Comparison of ENCODE assay signal across 15 mouse cellular contexts in the genomic region with DNA sequence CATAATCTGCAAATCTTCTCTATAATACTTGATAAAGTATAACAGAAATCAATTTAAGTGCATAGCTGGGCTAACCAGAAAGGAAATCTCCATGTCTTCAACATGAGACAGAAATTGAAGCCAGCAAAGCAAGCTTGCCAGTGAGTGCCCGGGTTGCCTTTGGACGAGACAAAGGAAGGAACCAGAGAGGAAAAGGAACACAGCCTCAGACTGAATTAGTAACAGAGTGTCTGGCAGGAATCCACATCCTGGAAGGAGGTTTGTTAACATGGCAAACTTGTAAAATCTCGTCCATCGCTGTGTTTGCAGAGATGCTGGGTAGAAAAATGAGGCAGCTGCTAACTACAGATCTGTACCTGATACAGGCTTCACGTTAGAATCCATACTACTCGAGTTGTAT.
DNase-seq lines count a peak whose midpoint lies in the region; ATAC-seq lines count a peak whose summit lies in the region.
"Had no signal": no experiment of that assay in that cellular context is flagged by ENCODE, and none has a peak within 500 bp of the region (broad histone marks: within the 10 kb centered on the region; RNA-seq: fewer than 3 reads in every experiment).

No protein-coding gene starts in this region.

- H3K27ac ChIP-seq in embryonic facial prominence, embryonic 13.5 days: peak overlapping the region; percentile 35; the same call in 1 of the 2 replicates
- no peak overlapping the region for H3K27ac ChIP-seq in embryonic facial prominence, embryonic 10.5 days (replicated peaks)
- H3K27ac ChIP-seq: embryonic facial prominence, embryonic 15.5 days; forebrain, embryonic 15.5 days; stomach, postnatal 0 days had no signal

- no peak for ATAC-seq in embryonic facial prominence, embryonic 13.5 days (ENCODE audit: insufficient number of reproducible peaks, insufficient read depth, low FRiP score, low TSS enrichment, low read depth)
- ATAC-seq: forebrain, embryonic 15.5 days; hindbrain, embryonic 16.5 days had no signal

- no peaks in the 10 kb centered on the region for H3K9me3 ChIP-seq in embryonic facial prominence, embryonic 13.5 days
- no peaks in the 10 kb centered on the region for H3K9me3 ChIP-seq in embryonic facial prominence, embryonic 10.5 days
- H3K9me3 ChIP-seq: embryonic facial prominence, embryonic 15.5 days; forebrain, embryonic 15.5 days had no signal

- H3K9ac ChIP-seq in embryonic facial prominence, embryonic 13.5 days: no peak overlapping the region
- H3K9ac ChIP-seq: embryonic facial prominence, embryonic 15.5 days; forebrain, embryonic 15.5 days had no signal

- peaks cover 8% of the 10 kb centered on the region; the same call in 1 of the 2 replicates for H3K4me1 ChIP-seq in embryonic facial prominence, embryonic 13.5 days
- no peaks in the 10 kb centered on the region for H3K4me1 ChIP-seq in embryonic facial prominence, embryonic 10.5 days
- H3K4me1 ChIP-seq: forebrain, embryonic 15.5 days had no signal

- 47% methylated on average over 6 of the region's 6 CpGs for WGBS in embryonic facial prominence, embryonic 13.5 days
- 74% methylated on average over 6 of the region's 6 CpGs for WGBS in embryonic facial prominence, embryonic 10.5 days

- H3K4me3 ChIP-seq in embryonic facial prominence, embryonic 13.5 days: no peak overlapping the region
- H3K4me3 ChIP-seq in embryonic facial prominence, embryonic 10.5 days: no peak overlapping the region
- H3K4me3 ChIP-seq: embryonic facial prominence, embryonic 15.5 days; forebrain, embryonic 15.5 days had no signal

- H3K4me2 ChIP-seq in embryonic facial prominence, embryonic 13.5 days: no peak overlapping the region
- H3K4me2 ChIP-seq: embryonic facial prominence, embryonic 15.5 days; forebrain, embryonic 15.5 days; liver, embryonic 11.5 days had no signal

- H3K36me3 ChIP-seq in embryonic facial prominence, embryonic 13.5 days: peaks cover 5% of the 10 kb centered on the region; the same call in 1 of the 2 replicates
- no peaks in the 10 kb centered on the region for H3K36me3 ChIP-seq in embryonic facial prominence, embryonic 10.5 days (replicated peaks)
- H3K36me3 ChIP-seq: forebrain, embryonic 15.5 days had no signal

- DNase-seq in embryonic facial prominence, embryonic 10.5 days (ENCODE audit: low spot score): no peak
- DNase-seq in kidney, postnatal 10 days: peak; percentile 39
- no peak for DNase-seq in kidney, adult 18-20 months
- peak; percentile 13 for DNase-seq in right cerebral cortex, adult 18-20 months
- no peak for DNase-seq in right cerebral cortex, postnatal 25 days
- DNase-seq in right cerebral cortex, postnatal 4 days: peak; percentile 16
- no peak for DNase-seq in retina, postnatal 1 day
- DNase-seq: B cell, adult 2 months; cerebellum, adult 8-10 months had no signal

- H3K27me3 ChIP-seq in embryonic facial prominence, embryonic 13.5 days: no peaks in the 10 kb centered on the region
- H3K27me3 ChIP-seq in embryonic facial prominence, embryonic 10.5 days (replicated peaks; ENCODE audit: low read depth, poor library complexity, severe bottlenecking): no peaks in the 10 kb centered on the region
- H3K27me3 ChIP-seq: embryonic facial prominence, embryonic 15.5 days; forebrain, embryonic 15.5 days had no signal

Comparison
In these comparisons a context has a peak if more than half of its experiments do, and no peak if none do; other contexts are left out.
1. DNase-seq: peak in kidney, postnatal 10 days (single experiment), right cerebral cortex, adult 18-20 months (single experiment) and right cerebral cortex, postnatal 4 days (single experiment); none in embryonic facial prominence, embryonic 10.5 days (single experiment), kidney, adult 18-20 months (single experiment), right cerebral cortex, postnatal 25 days (single experiment) and retina, postnatal 1 day (single experiment).